Mouse (Mus musculus): ENCODE data around the gene Dnm2.

- TF ChIP-seq CTCF (IDR thresholded peaks at IDR 0.05; ENCODE audit: low read depth, low read length), result no peak
- no peak for TF ChIP-seq POLR2A (IDR thresholded peaks at IDR 0.05; ENCODE audit: borderline replicate concordance, low read depth, low read length)
These were observed 101.9 kb downstream of the Dnm2 start for GRCm38 (mm10) chr9:21526634-21526944.
